In the genomic region with DNA sequence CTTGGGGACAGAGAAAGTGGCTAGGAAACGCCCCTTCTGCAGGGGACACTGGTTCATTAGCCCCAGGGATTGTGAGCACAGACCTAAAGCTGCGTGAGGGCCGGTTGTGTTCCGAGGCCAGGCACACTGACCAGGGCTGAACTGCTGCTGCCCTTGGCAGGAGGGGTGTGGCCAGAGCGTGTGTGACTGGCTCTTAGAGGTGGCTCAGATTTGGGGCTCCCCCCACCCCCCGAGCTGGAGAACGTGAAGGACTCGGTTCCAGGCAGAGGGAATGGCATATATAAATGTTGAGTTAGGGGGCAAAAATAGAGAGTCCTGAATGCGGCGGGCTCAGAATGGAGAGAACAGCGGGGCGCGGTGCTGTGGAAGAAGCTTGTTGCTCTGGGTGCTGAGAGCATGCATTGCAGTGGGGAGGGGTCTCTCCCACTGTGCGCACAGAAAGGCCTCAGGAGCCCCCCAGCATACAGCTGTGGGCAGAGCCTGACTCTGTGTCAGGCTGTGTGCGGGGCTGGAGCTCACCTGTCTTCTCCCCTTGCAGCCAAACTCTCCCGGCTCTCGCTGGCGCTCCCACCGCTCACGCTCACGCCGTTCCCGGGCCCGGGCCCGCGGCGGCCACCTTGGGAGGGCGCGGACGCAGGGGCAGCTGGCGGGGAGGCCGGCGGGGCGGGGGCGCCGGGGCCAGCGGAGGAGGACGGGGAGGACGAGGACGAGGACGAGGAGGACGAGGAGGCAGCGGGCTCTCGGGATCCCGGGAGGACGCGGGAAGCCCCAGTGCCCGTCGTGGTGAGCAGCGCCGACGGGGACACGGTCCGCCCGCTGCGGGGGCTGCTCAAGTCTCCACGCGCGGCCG, we compare ENCODE assay signal across 8 mouse cellular contexts. TPM values are rescaled to one million over a fixed set of nuclear protein-coding genes. Genes with fewer than 3 reads are reported as not detected.
DNase-seq lines count a peak whose midpoint lies in the region; ATAC-seq and TF ChIP-seq lines count a peak whose summit lies in the region.
"Had no signal": no experiment of that assay in that cellular context is flagged by ENCODE, and none has a peak within 500 bp of the region (broad histone marks: within the 10 kb centered on the region; RNA-seq: fewer than 3 reads in every experiment).

No protein-coding gene starts in this region.

- whole genome bisulfite sequencing in embryonic facial prominence, embryonic 11.5 days: under 1% methylated on average over 57 of the region's 60 CpGs
- WGBS in hindbrain, embryonic 14.5 days: 2% methylated on average over 60 of the region's 60 CpGs
- 2% methylated on average over 54 of the region's 60 CpGs for WGBS in midbrain, embryonic 14.5 days

- TF ChIP-seq CTCF in layer of hippocampus, adult 2 months (conservative IDR thresholded peaks at IDR 0.05): no peak

- peaks cover 11% of the 10 kb centered on the region for H3K27me3 ChIP-seq in embryonic facial prominence, embryonic 11.5 days (ENCODE audit: control insufficient read depth, insufficient read depth, low read length)
- H3K27me3 ChIP-seq in hindbrain, embryonic 14.5 days (ENCODE audit: control insufficient read depth, insufficient read depth, low read length): peaks cover 15% of the 10 kb centered on the region; the same call in 1 of the 2 replicates
- H3K27me3 ChIP-seq in midbrain, embryonic 14.5 days (ENCODE audit: control insufficient read depth, insufficient read depth, low read length): 0 out of 2 replicates have a peak, but pooled peaks cover 4% of the 10 kb centered on the region

- H3K4me2 ChIP-seq in embryonic facial prominence, embryonic 11.5 days (ENCODE audit: low read depth, low read length): peak overlapping the region; percentile 90
- peak overlapping the region; percentile 45 for H3K4me2 ChIP-seq in hindbrain, embryonic 14.5 days (replicated peaks)
- H3K4me2 ChIP-seq in midbrain, embryonic 14.5 days (ENCODE audit: low read length): peak overlapping the region; percentile 51

- peak overlapping the region; percentile 57 for H3K9ac ChIP-seq in embryonic facial prominence, embryonic 11.5 days (replicated peaks; ENCODE audit: low read length)
- H3K9ac ChIP-seq in hindbrain, embryonic 14.5 days: peak overlapping the region; percentile 42
- H3K9ac ChIP-seq in midbrain, embryonic 14.5 days (replicated peaks; ENCODE audit: low read length): peak overlapping the region; percentile 49

- peak overlapping the region; percentile 32; the same call in 1 of the 2 replicates for H3K4me3 ChIP-seq in layer of hippocampus, adult 2 months
- peak overlapping the region; percentile 42 for H3K4me3 ChIP-seq in embryonic facial prominence, embryonic 11.5 days (ENCODE audit: low read depth, low read length)
- peak overlapping the region; percentile 8 for H3K4me3 ChIP-seq in hindbrain, embryonic 14.5 days (replicated peaks; ENCODE audit: low read length)
- H3K4me3 ChIP-seq in midbrain, embryonic 14.5 days (replicated peaks; ENCODE audit: low read depth, low read length): peak overlapping the region; percentile 22

- no peak for ATAC-seq in embryonic facial prominence, embryonic 11.5 days (replicated peaks; ENCODE audit: insufficient number of reproducible peaks, low FRiP score, low TSS enrichment, low read depth)
- ATAC-seq in hindbrain, embryonic 14.5 days (ENCODE audit: low FRiP score): no peak
- ATAC-seq in midbrain, embryonic 14.5 days (ENCODE audit: low FRiP score, low TSS enrichment): no peak

- H3K4me1 ChIP-seq in embryonic facial prominence, embryonic 11.5 days (ENCODE audit: control insufficient read depth, insufficient read depth, low read length): peaks cover 12% of the 10 kb centered on the region
- H3K4me1 ChIP-seq in hindbrain, embryonic 14.5 days (replicated peaks; ENCODE audit: control insufficient read depth, insufficient read depth, low read length): peaks cover 15% of the 10 kb centered on the region
- peaks cover 16% of the 10 kb centered on the region for H3K4me1 ChIP-seq in midbrain, embryonic 14.5 days (ENCODE audit: control insufficient read depth, insufficient read depth, low read length)

- no peak for DNase-seq in layer of hippocampus, adult 2 months (ENCODE audit: low spot score in 2 of 2)
- no peak for DNase-seq in layer of hippocampus, adult 11-12 months (ENCODE audit: low spot score)
- DNase-seq in embryonic facial prominence, embryonic 11.5 days (ENCODE audit: low spot score): no peak
- no peak for DNase-seq in hindbrain, embryonic 14.5 days (ENCODE audit: low spot score)
- peak; percentile 51 for DNase-seq in midbrain, embryonic 14.5 days
- DNase-seq in embryo, embryonic 11 days: no peak
- no peak for DNase-seq in gastrocnemius, adult 8-10 months (ENCODE audit: low spot score in 2 of 2)

- peak overlapping the region; percentile 55; the same call in 1 of the 2 replicates for H3K27ac ChIP-seq in layer of hippocampus, adult 2 months
- no peak overlapping the region for H3K27ac ChIP-seq in embryonic facial prominence, embryonic 11.5 days (replicated peaks; ENCODE audit: low read depth, low read length)
- no peak overlapping the region for H3K27ac ChIP-seq in hindbrain, embryonic 14.5 days
- no peak overlapping the region for H3K27ac ChIP-seq in midbrain, embryonic 14.5 days (replicated peaks; ENCODE audit: low read depth, low read length)
- H3K27ac ChIP-seq: macrophage had no signal

- no peaks in the 10 kb centered on the region; the same call in 1 of the 2 replicates for H3K36me3 ChIP-seq in embryonic facial prominence, embryonic 11.5 days (replicated peaks; ENCODE audit: control insufficient read depth, insufficient read depth, low read depth, low read length)
- H3K36me3 ChIP-seq in hindbrain, embryonic 14.5 days (replicated peaks; ENCODE audit: control insufficient read depth, insufficient read depth): peaks cover 90% of the 10 kb centered on the region
- H3K36me3 ChIP-seq in midbrain, embryonic 14.5 days (ENCODE audit: control insufficient read depth, insufficient read depth, low read length): peaks cover 91% of the 10 kb centered on the region

- no peaks in the 10 kb centered on the region for H3K9me3 ChIP-seq in embryonic facial prominence, embryonic 11.5 days (replicated peaks; ENCODE audit: control insufficient read depth, low read length)
- H3K9me3 ChIP-seq in hindbrain, embryonic 14.5 days (ENCODE audit: control insufficient read depth, low read length): no peaks in the 10 kb centered on the region
- no peaks in the 10 kb centered on the region for H3K9me3 ChIP-seq in midbrain, embryonic 14.5 days (ENCODE audit: control insufficient read depth, low read length)

RNA-seq across cellular contexts. Expression of gene Sult2b1, which starts 13.4 kb away (rescaled TPM):
- total RNA-seq in layer of hippocampus, adult 2 months (2021): 1 to 10 TPM; 7.1 to 9.7 TPM
- polyA plus RNA-seq in embryonic facial prominence, embryonic 11.5 days (2014; fragmentation: Nextera tagmentation; extraction: Ambion mirVana): 1.8 and 2.0 TPM in 2 replicates
- polyA plus RNA-seq in hindbrain, embryonic 14.5 days (2014; fragmentation: Nextera tagmentation; extraction: Ambion mirVana): 5.2 and 7.3 TPM in 2 replicates
- 5.2 and 8.5 TPM in 2 replicates for polyA plus RNA-seq in midbrain, embryonic 14.5 days (2014; fragmentation: Nextera tagmentation; extraction: Ambion mirVana)
- not detected for total RNA-seq in gastrocnemius, adult 8-10 months (2022)

RNA-seq across cellular contexts. Expression of gene Lmtk3, which starts 14.3 kb away (rescaled TPM):
- total RNA-seq in layer of hippocampus, adult 2 months (2021): 100 to 1,000 TPM; 302 to 329 TPM
- 2.9 and 3.2 TPM in 2 replicates for polyA plus RNA-seq in embryonic facial prominence, embryonic 11.5 days (2014; fragmentation: Nextera tagmentation; extraction: Ambion mirVana)
- 20.9 and 23.6 TPM in 2 replicates for polyA plus RNA-seq in hindbrain, embryonic 14.5 days (2014; fragmentation: Nextera tagmentation; extraction: Ambion mirVana)
- polyA plus RNA-seq in midbrain, embryonic 14.5 days (2014; fragmentation: Nextera tagmentation; extraction: Ambion mirVana): 25.2 and 30.2 TPM in 2 replicates
- not detected for total RNA-seq in gastrocnemius, adult 8-10 months (2022)

RNA-seq across cellular contexts. Expression of gene Cyth2, which starts 16.5 kb away (rescaled TPM):
- total RNA-seq in layer of hippocampus, adult 2 months (2021): 100 to 1,000 TPM; 144 to 149 TPM
- 168 and 170 TPM in 2 replicates for polyA plus RNA-seq in embryonic facial prominence, embryonic 11.5 days (2014; fragmentation: Nextera tagmentation; extraction: Ambion mirVana)
- 237 and 242 TPM in 2 replicates for polyA plus RNA-seq in hindbrain, embryonic 14.5 days (2014; fragmentation: Nextera tagmentation; extraction: Ambion mirVana)
- polyA plus RNA-seq in midbrain, embryonic 14.5 days (2014; fragmentation: Nextera tagmentation; extraction: Ambion mirVana): 281 and 288 TPM in 2 replicates
- total RNA-seq in gastrocnemius, adult 8-10 months (2022): 10 to 100 TPM; 25.2 to 34.3 (median 30.8) TPM

RNA-seq across cellular contexts. Expression of gene Kcnj14, which starts 26.7 kb away (rescaled TPM):
- total RNA-seq in layer of hippocampus, adult 2 months (2021): 1 to 10 TPM; 1.6 to 1.9 TPM
- 2.1 and 2.7 TPM in 2 replicates for polyA plus RNA-seq in embryonic facial prominence, embryonic 11.5 days (2014; fragmentation: Nextera tagmentation; extraction: Ambion mirVana)
- 1.3 TPM in 2 replicates for polyA plus RNA-seq in hindbrain, embryonic 14.5 days (2014; fragmentation: Nextera tagmentation; extraction: Ambion mirVana)
- polyA plus RNA-seq in midbrain, embryonic 14.5 days (2014; fragmentation: Nextera tagmentation; extraction: Ambion mirVana): 0.63 and 0.88 TPM in 2 replicates
- total RNA-seq in gastrocnemius, adult 8-10 months (2022): under 1 TPM in 2 of 4 experiments, not detected in 2; 0.11 to 0.29 TPM
- polyA plus RNA-seq: macrophage had no signal

RNA-seq across cellular contexts. Expression of gene Grwd1, which starts 32.9 kb away (rescaled TPM):
- total RNA-seq in layer of hippocampus, adult 2 months (2021): 10 to 100 TPM; 20.5 to 22.7 TPM
- 78.6 and 81.7 TPM in 2 replicates for polyA plus RNA-seq in embryonic facial prominence, embryonic 11.5 days (2014; fragmentation: Nextera tagmentation; extraction: Ambion mirVana)
- 37.6 and 42.6 TPM in 2 replicates for polyA plus RNA-seq in hindbrain, embryonic 14.5 days (2014; fragmentation: Nextera tagmentation; extraction: Ambion mirVana)
- 37.2 and 37.4 TPM in 2 replicates for polyA plus RNA-seq in midbrain, embryonic 14.5 days (2014; fragmentation: Nextera tagmentation; extraction: Ambion mirVana)
- 10 to 100 TPM; 15.5 to 17.3 (median 16.1) TPM for total RNA-seq in gastrocnemius, adult 8-10 months (2022)
